10 mouse cellular contexts compared by ENCODE assay signal in the genomic region with DNA sequence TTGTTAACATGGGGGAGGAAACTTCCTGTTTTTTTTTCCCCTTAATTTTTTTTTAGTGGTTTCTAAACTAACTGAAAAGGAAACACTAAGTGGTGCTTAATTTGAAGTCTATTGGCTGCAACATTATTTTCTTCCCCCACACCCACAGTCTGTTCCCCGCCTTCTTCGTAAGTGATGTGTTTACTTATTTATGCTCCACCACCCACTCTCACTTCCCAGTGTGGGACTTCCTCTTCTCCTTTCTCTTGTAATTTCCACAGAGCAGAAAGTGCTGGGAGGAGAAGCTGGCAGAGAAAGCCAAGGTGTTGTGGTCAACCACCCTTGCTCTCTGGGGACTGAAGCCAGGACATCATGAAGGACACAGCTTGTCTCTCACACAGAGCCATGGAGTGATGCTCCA. TPM values are rescaled to one million over a fixed set of nuclear protein-coding genes. Genes with fewer than 3 reads are reported as not detected.
A peak's percentile ranks its signal among the peaks of the same experiment; 100 is the strongest.
DNase-seq lines count a peak whose midpoint lies in the region; ATAC-seq lines count a peak whose summit lies in the region.
"Had no signal": no experiment of that assay in that cellular context is flagged by ENCODE, and none has a peak within 500 bp of the region (broad histone marks: within the 10 kb centered on the region; RNA-seq: fewer than 3 reads in every experiment).

No protein-coding gene starts in this region.

- DNase-seq in gastrocnemius, postnatal 25 days: peak; percentile 34
- no peak for DNase-seq in gastrocnemius, postnatal 4 days (ENCODE audit: low spot score in 2 of 2)
- DNase-seq in left cerebral cortex, postnatal 14 days (ENCODE audit: low spot score in 2 of 2): peak; percentile 33 to 48
- no peak for DNase-seq in left cerebral cortex, postnatal 4 days
- no peak for DNase-seq in thymus, postnatal 10 days (ENCODE audit: low spot score in 2 of 2)
- no peak for DNase-seq in ovary, postnatal 10 days (ENCODE audit: low spot score)
- DNase-seq: thymus, postnatal 25 days had no signal

- peak; percentile 94 for ATAC-seq in granulocyte monocyte progenitor cell, adult 5-6 weeks (replicated peaks; ENCODE audit: poor library complexity, severe bottlenecking)
- ATAC-seq in megakaryocyte progenitor cell, adult 5-6 weeks (replicated peaks; ENCODE audit: poor library complexity): peak; percentile 96
- ATAC-seq: activated CD4-positive, CD25-positive, alpha-beta regulatory T cell, adult 4 months had no signal

- intact Hi-C loops in left cerebral cortex, postnatal 14 days (cut with DNase I): no loop called here
- intact Hi-C loops in left cerebral cortex, postnatal 4 days (cut with DNase I): no loop called here

RNA-seq across cellular contexts. Expression of a gene that starts 43.2 kb away (rescaled TPM):
- total RNA-seq in gastrocnemius, postnatal 25 days (2021): 1 to 10 TPM; 1.8 to 2.2 TPM
- total RNA-seq in gastrocnemius, postnatal 4 days (2021): 1 to 10 TPM; 9.6 to 9.8 TPM
- 10 to 100 TPM; 45.0 to 51.2 TPM for total RNA-seq in left cerebral cortex, postnatal 14 days (2021)
- total RNA-seq in left cerebral cortex, postnatal 4 days (2021): 10 to 100 TPM; 55.6 to 57.5 TPM
- total RNA-seq in granulocyte monocyte progenitor cell, adult 5-6 weeks (2014; fragmentation: Nextera tagmentation): 13.6 and 15.2 TPM in 2 replicates
- 8.3 and 11.2 TPM in 2 replicates for total RNA-seq in granulocyte monocyte progenitor cell, adult 5-6 weeks (2017)
- total RNA-seq in megakaryocyte progenitor cell, adult 5-6 weeks (2015): 7.5 and 10.9 TPM in 2 replicates
- 8.0 and 9.5 TPM in 2 replicates for total RNA-seq in megakaryocyte progenitor cell, adult 5-6 weeks (2017)

Comparison
In these comparisons a context has a peak if more than half of its experiments do, and no peak if none do; other contexts are left out.
1. DNase-seq: peak in gastrocnemius, postnatal 25 days (single experiment) and left cerebral cortex, postnatal 14 days (2 of 2); none in gastrocnemius, postnatal 4 days (0 of 2), left cerebral cortex, postnatal 4 days (single experiment), thymus, postnatal 10 days (0 of 2) and ovary, postnatal 10 days (single experiment).